Mouse (Mus musculus) gastrocnemius, postnatal 36 days (tissue): ENCODE results near the gene Tmem132b. TPM values are rescaled to one million over a fixed set of nuclear protein-coding genes. Genes with fewer than 3 reads are reported as not detected.

Experiments used
- DNase-seq, 2 experiments: peaks; one replicate each; pipeline ENCODE4 v3.0.0; 2022
- intact Hi-C: fragments of 180-260 bp; cut with DNase I; formaldehyde crosslinking; loops from one replicate; pipeline ENCODE4 v1.15.1; 2025
- total RNA-seq, 2 experiments: library from RNA; stranded (reverse); gene quantifications; 2 replicates each; pipeline ENCODE4 v1.2.3; 2021

The Tmem132b gene
- total RNA-seq, 2 experiments from 2014 or later = 0.05 to 0.07 TPM

- intact Hi-C loops = no loop called here
- no peak for DNase-seq
Observed at GRCm38 (mm10) chr5:125509541-125509940, 22.0 kb upstream of the Tmem132b start.

GRCm38 (mm10) chr5:125515006-125515405, 16.6 kb upstream of the Tmem132b start:
- no peak for DNase-seq
- intact Hi-C loops = no loop called here

- intact Hi-C loops = no loop called here
- DNase-seq = no peak
Observed at GRCm38 (mm10) chr5:125518640-125519039, 12.9 kb upstream of the Tmem132b start.

GRCm38 (mm10) chr5:125520930-125521590, 10.5 kb upstream of the Tmem132b start:
- no peak for DNase-seq
- intact Hi-C loops = no loop called here

DNA sequence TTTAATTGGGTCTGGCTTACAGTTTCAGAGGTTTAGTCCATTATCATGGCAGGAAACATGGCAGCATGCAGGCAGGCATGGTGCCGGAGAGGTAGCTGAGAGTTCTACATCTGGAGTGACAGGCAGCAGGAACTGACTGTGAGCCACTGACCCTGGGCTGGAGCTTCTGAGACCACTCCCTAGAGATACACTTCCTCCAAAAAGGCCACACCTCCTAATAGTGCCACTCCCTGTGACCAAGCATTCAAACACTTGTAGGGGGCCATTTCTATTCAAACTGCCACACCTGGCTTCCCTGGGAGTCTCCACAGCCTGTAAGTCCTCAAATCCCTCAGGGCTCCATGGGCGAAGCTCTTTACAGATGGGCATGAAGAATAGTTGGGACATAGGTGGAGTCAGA, 8.2 kb upstream of the Tmem132b start:
- intact Hi-C loops = no loop called here

GRCm38 (mm10) chr5:125525516-125525915, 6.1 kb upstream of the Tmem132b start:
- intact Hi-C loops = no loop called here

More for the DNA sequence above, 8.2 kb upstream of the Tmem132b start:
- no peak for DNase-seq

DNA sequence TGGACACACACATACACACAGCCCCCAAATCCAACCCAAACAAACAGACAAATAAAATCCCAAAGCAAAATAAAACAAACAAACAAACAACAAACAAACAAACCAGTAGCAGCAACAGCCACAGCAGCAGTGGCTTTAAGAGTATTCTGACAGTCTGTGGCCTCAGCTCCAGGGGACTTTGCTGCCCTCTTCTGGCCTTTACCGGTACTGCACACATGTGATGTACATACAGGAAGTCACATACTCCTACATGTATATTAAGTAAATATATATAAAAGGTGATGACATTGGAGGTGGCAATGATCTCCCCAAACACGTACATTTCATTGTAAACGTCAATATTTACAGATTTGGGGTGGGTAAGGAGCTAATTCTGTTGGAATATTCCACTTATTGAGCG, 5.1 kb upstream of the Tmem132b start:
- DNase-seq = no peak
- intact Hi-C loops = no loop called here

More at GRCm38 (mm10) chr5:125525516-125525915, 6.1 kb upstream of the Tmem132b start:
- DNase-seq = no peak

- intact Hi-C loops = loop anchor here (2.0 kb wide), 1 partner anchor 50 kb away; no protein-coding TSS in a partner anchor
- DNase-seq = peak; percentile 41 to 51
Observed at GRCm38 (mm10) chr5:125529109-125529508, 2.5 kb upstream of the Tmem132b start.

- intact Hi-C loops = loop anchor here (5.0 to 10.0 kb wide), 2 partner anchors 270 to 433 kb away; no protein-coding TSS in a partner anchor
- no peak for DNase-seq
Observed at GRCm38 (mm10) chr5:125532191-125532544, 594 bp downstream of the Tmem132b start.

DNA sequence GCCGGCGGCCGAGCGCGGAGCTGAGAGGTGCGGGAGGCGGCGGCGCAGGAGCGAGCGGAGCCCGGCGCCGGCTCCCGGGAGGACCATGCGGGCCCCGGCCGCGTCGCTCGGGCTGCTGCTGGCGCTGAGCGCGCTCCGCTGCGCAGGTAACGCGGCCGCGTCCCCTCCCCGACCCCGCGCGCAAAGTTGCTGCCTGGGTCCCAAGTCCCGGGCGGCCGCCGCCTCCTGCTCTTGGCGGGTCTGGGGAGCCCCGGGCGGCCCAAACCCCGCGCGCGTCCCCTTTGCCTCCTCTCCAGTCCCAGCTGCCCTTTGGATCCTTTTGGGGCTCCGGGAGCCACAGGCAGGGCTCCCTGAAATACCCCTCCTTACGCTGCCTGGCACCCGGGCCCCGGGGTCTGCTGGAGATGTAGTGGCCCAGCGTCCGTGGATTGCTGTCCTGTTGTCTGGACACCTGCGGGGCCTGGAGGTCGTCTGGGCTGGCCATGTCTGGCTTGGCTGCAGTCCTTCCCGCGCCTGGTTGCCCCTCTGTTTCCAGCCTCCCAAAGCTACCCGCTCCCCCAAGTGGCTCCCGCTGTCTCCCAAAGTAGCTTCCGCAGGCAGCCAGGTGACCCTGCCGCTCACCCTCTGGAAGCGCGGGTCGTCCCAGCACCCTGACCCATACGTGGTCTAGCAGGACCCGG, 1.1 kb downstream of the Tmem132b start:
- no peak for DNase-seq
- intact Hi-C loops = loop anchor here (5.0 to 10.0 kb wide), 2 partner anchors 270 to 432 kb away; no protein-coding TSS in a partner anchor

- DNase-seq = no peak
- intact Hi-C loops = loop anchor here (5.0 to 10.0 kb wide), 2 partner anchors 269 to 431 kb away; no protein-coding TSS in a partner anchor
Observed at GRCm38 (mm10) chr5:125533225-125533900, 1.8 kb downstream of the Tmem132b start.

DNA sequence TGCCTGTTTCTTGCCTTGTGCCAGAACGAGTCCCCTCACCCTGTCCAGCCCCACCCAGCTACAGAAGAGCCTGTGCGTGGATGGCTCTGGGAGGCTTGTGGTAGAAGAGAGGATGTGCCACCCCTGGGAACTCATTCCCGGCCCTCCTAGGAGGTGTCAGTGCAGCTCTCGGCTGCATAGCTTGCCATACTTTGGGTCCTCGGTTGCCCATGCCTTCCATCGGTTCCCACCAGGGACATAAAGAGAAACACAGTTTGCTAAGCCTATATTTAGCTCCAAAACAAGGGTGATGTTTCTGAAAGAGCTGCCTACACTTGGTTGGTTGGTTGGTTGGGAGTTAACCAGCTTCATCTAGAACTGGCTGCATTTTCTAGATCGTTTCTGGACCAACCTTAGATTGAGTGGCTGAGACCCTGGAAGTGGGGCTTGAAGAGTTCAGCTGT, 2.6 kb downstream of the Tmem132b start:
- no peak for DNase-seq
- intact Hi-C loops = loop anchor here (5.0 to 10.0 kb wide), 2 partner anchors 268 to 431 kb away; no protein-coding TSS in a partner anchor

DNA sequence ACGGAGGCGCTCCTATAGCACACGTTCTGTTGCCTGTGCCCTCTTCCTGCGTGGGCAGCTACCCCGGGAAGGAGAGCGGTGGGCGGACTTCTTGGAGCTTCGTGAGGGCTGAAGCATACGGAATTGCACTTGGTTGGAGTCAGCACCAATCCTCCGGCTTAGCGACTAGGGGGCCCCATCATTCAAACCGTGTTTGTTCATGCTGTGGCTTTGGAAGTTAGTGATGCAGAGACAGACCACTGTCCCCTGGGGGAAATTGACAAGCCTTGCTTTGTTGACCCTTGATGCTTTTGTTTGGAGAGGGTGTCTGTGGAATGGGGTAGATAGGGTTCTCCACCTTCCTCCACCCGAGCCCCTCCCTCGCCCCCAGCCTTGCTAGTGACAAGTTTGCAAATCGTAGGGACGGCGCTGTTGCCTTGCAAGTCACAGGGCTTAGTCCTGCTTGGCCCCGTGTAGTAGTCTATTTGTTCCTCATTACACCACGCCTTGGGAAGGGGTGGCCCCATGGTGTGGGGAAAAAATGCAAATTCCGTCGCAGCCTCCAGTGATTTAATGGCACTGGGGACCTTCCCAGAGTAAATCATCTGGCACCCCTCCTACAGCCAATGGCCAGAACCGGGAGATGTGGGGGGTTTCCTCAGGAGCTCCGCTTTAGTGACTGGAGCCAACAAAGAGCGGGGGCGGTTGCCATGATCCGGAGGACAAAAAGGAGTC, 3.2 kb downstream of the Tmem132b start:
- no peak for DNase-seq
- intact Hi-C loops = loop anchor here (5.0 to 10.0 kb wide), 2 partner anchors 268 to 430 kb away; no protein-coding TSS in a partner anchor

DNA sequence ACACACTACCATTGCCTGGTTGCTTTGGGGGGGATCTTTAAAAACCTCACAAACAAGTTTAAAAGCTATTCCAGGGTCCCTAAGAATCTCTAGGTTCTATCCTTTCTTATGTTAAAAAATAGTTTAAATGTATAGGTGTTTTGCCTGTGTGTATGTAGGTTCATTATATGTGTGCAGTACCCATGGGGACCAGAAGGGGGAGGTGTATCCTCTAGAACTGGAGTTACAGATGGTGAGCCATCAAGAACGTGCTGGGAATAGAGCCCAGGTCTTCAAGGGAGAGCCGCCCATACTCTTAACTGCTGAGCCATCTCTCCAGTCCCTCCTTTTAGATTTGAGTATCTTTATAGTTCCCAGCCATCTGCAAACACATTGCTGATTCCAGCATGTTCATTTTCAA, 13.5 kb downstream of the Tmem132b start:
- no peak for DNase-seq
- intact Hi-C loops = no loop called here

GRCm38 (mm10) chr5:125546293-125546692, 14.7 kb downstream of the Tmem132b start:
- intact Hi-C loops = no loop called here
- no peak for DNase-seq

- intact Hi-C loops = no loop called here
Observed at GRCm38 (mm10) chr5:125549750-125550489, 18.3 kb downstream of the Tmem132b start.

GRCm38 (mm10) chr5:125555732-125556131, 24.2 kb downstream of the Tmem132b start:
- intact Hi-C loops = no loop called here
- DNase-seq = no peak

More at GRCm38 (mm10) chr5:125549750-125550489, 18.3 kb downstream of the Tmem132b start:
- DNase-seq = no peak

DNA sequence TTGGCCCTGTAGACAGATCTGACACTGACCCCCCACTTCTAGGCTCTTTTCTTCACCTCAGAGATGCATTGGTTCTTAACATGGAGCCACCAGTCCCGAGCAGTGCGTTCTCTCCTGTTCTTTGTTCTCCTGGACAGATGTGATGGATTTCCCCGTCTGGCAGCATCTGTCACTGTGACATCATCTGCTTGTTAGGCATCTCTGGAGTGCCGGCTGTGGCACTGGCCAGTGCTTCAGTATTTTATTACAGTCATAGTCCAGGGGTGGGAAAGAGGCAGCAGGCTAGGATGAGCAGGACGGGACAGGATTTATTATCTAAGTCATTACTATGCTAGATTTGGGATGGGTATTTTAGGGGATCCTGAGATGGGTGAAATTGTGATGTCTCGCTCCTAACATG, 31.9 kb downstream of the Tmem132b start:
- DNase-seq = no peak
- intact Hi-C loops = no loop called here

DNA sequence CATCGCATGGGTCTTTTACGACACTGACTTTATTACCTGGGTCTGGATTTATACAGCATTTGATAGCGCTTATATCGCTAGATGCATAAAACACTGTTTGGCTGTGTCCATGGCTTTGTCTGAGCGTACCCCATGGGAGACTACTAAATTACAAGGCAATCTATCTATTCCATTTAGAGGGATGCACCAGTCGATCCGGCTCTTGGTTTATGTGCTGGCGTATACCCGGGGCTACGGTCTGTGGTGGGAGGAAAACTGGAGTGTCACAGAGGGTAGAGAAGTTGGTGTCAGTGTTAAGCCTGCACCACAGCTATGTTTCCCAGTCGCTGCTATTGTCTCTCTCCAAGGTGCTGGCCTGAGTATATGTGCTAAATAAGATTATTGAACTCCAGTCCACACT, 34.2 kb downstream of the Tmem132b start:
- DNase-seq = no peak
- intact Hi-C loops = no loop called here

- intact Hi-C loops = no loop called here
- DNase-seq = no peak
Observed at GRCm38 (mm10) chr5:125568457-125568856, 36.9 kb downstream of the Tmem132b start.
